Mouse (Mus musculus) erythroblast, embryonic 14.5 days (primary cell): ENCODE measurements around the gene Zfp78.

ENCODE experiments used
- GATA1 ChIP-seq: IDR thresholded peaks from 2 replicates; pipeline ENCODE4 v1.6.1; 2012; ENCODE audit warnings: low read length, inconsistent platforms, mixed read lengths
- TAL1 ChIP-seq: IDR thresholded peaks from 3 replicates; pipeline ENCODE4 v1.6.1; 2012; ENCODE audit warnings: low read length, inconsistent platforms, mixed read lengths

DNA sequence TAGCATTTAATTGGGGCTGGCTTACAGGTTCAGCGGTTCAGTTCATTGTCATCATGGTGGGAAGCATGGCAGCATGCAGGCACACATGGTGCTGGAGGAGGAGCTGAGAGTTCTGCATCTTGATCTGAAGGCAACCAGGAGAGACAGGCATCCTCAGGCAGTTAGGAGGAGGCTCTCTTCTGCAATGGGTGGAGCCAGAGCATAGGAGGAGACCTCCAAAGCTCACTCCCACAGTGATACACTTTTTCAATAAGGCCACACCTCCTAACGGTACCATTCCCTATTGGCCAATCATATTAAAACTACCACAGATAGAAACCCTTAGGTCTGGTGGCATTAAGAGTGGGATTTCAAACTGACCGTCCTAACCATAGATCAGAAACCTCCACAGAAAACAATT lies 6.4 kb downstream of the Zfp78 start:
- TF ChIP-seq GATA1 (no peak), TAL1 (no peak)
